Mouse (Mus musculus): ENCODE results near the gene Gnai3.

GRCm38 (mm10) chr3:108164091-108164490, 18.1 kb upstream of the Gnai3 start:
- TF ChIP-seq POLR2A (IDR thresholded peaks at IDR 0.05; ENCODE audit: insufficient read depth, low read depth, low read length): no peak
- TF ChIP-seq CTCF (IDR thresholded peaks at IDR 0.05; ENCODE audit: insufficient read depth, low read depth, low read length): no peak

All from olfactory bulb, adult 2 months (tissue).